Mouse (Mus musculus): ENCODE results near the gene Cmc1. TPM values are rescaled to one million over a fixed set of nuclear protein-coding genes. Genes with fewer than 3 reads are reported as not detected.

Cmc1 gene
- 10 to 100 TPM; 21.5 to 23.0 TPM for total RNA-seq (2021)
- long read RNA-seq, experiment 1, transcript Cmc1-201 (4 exons, 1,169 nt), result major isoform, 8 of 12 reads
- long read RNA-seq, experiment 1, partial matches to known transcripts, result 1 of 12 reads
- long read RNA-seq, experiment 1, other reads (novel, unspliced or antisense), result 2 of 12 reads
- long read RNA-seq, experiment 2, transcript Cmc1-201 (4 exons, 1,169 nt), result major isoform, 13 of 15 reads
- long read RNA-seq, experiment 2, partial matches to known transcripts, result 0 of 15 reads
- long read RNA-seq, experiment 2, other reads (novel, unspliced or antisense), result 2 of 15 reads

DNA sequence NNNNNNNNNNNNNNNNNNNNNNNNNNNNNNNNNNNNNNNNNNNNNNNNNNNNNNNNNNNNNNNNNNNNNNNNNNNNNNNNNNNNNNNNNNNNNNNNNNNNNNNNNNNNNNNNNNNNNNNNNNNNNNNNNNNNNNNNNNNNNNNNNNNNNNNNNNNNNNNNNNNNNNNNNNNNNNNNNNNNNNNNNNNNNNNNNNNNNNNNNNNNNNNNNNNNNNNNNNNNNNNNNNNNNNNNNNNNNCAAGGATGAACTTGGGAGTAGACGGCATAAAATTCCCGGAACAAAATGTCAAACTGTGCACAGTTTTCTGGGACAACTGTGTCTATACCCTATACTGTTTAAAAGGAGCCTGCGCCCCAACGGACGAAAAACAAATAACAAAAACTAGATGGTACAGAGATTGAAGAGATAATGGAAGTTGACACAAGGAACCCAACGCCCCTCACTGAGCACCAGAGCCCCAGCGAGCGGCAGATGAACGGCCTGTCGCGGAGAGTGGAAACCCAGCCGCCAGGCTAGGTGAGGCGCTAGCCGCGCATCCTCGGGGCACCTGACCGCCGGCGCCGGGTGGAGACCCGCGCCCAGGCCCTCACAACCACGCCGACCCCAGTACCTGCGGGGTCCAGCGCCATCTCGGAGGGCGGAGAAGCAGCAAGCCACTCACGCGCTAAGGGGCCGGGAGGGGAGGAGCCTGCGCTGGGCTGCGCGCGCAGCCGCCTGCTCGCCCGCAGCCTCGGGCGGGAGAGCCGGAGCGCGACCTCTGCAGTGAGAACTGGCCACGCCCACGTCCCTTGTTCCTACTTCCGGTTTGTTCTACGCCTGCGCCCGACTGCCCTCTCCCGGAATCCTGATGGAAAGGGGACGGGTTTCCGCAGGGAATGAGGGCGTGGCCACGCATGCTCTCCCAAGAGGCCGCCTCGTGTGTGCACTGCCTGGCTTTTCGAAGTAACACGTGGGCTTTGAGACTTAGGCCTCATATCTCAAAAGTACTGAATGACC is at the start of gene Cmc1:
Gene Cmc1, minus strand, starts transcription at position 771 of the 996 bp plus-strand sequence.
- peak; percentile 98 for DNase-seq (ENCODE audit: low spot score)

DNA sequence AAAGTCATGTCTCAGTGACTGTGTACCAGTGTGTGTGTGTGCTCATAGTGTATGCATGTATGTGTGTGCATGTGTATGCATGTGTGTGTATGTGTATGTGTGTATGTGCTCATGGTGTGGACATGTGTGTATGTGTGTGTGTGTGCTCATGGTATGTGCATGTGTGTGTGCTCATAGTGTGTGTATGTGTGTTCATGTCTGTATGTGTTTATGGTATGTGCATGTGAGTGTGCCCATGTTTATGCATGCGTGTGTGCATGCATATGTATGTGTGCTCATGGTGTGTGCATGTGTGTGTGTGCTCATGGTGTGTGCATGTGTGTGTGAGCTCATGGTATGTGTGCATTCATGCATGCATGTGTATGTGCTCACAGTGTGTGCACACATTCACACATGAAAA is 48.6 kb upstream of the Cmc1 start:
- no peak for DNase-seq (ENCODE audit: low spot score)

DNA sequence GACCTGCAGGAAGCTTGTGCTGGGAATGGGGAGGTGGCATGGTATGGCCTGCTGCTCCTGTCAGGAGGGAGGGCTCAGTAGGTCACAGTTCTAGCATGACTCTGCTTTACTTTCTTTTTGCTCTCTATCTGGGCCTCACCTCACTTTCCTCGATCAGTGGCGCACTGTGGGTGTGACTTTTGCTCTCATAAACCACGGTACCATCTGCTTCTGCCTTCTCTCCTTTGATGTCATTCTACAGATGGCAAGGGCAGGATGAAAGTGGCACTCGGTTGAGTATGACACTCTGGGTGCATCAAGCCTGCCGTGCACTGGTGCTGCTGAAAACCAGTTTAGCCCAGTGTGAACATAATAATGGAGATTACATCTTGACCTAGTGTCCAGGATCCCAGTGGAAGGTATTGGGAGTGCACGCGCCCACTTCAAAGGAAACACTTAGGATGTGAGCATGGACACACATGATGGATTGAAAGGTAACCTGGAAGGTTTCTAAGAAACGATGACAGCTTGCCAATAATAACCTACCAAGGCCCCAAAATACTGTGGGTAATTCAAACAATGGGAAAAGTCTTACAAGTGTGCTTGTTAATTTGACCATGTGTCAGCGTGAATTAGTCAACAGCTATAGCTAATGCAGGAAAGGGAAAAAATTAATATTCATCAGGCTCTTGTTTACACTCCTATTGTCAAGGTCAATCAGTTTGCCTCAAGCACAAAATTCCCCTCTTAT is 46.8 kb upstream of the Cmc1 start:
- DNase-seq (ENCODE audit: low spot score), result no peak

DNA sequence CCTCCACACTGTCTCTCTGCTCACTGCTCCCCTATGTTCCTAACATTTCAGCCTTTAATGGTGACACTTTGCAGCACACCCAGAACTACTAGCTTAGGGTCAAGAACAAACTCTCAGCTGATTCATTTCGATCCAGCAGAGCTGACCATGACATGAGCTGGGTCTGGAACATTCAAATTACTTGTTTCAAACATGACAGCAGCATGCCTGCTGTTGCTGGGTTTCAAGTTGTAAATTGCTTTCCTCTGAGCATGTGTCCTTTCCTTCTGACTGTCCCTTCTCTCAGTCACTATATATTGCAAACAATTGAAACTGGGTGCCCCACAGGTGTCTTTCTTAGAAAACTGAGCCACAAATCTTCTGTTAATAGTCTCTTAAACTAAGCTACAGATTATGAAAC is 43.3 kb upstream of the Cmc1 start:
- DNase-seq (ENCODE audit: low spot score), result no peak

DNA sequence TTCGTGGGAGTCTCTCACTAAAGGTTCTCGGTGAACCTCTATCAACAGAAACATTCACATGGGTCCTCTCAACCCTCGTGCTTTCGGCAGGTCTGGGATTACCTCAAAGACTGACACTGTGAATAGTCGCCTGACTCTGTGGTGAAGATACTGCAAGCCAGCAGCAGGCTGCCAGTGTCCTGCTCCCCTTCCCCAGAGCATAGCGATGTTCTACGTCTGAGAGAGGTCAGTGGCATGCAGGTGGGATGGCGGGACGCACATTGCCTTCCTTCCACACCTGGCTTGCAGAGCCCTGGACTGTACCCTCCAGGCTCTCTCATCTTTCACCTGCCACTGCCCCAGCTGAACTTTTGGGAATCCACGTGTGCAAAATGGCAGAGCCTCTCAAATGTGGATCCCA is 41.3 kb upstream of the Cmc1 start:
- DNase-seq (ENCODE audit: low spot score), result no peak

DNA sequence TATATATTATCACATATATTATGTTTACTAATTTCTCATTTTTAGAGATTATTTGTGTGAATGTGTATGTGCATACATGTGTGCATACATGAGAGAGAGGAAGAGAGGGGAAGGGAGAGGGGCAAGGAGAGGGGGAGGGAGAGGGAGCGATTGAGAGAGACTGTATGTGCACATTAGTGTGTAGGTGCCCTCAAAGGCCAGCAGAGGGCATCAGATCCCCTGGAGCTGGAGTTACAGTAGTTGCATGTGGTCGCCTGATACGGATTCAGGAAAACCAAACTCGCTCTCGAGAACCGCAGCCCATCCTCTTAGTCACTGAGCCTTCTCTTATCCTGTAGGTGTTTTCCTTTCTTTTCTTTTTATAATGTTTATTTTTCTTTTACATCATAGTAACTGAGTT is 38.4 kb upstream of the Cmc1 start:
- no peak for DNase-seq (ENCODE audit: low spot score)

DNA sequence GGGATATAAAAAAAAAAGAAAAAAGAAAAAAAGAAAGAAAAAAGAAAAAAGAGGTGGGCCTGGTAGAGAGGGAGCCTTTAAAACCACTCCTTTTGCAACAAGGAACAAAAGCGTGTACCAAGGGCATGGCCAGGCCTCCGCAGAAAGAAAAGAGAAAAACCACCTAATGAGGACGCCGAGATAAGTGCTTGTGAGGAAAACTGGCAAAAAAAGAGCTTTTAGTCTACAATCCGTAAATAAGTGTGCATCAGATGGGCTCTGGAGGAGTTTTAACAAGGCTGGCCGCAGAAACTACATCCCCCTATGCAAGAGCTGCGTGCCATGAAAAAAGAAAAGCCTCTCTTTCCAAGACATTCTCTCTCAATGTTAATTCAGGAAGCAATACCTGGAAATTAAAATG is 37.4 kb upstream of the Cmc1 start:
- no peak for DNase-seq (ENCODE audit: low spot score)

DNA sequence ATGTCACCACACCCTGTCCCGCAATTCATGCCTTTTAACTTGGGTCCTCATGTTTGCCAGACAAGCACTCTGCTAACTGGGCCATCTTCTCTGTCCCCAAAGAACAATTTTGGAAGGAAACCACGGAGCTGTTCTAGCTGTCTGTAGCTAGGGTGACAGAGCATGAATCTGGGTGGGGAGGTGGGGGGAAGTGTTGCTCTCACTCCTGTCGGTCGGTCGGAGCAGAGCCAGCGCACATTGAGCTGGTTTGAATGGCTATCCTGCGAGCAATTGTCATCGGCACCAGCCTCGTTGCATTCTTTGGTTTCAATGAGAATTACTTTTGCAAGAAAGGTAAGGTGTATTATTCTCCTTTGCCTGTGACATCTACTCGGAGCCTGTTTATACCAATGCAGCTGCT is 36.8 kb upstream of the Cmc1 start:
- DNase-seq (ENCODE audit: low spot score), result no peak

DNA sequence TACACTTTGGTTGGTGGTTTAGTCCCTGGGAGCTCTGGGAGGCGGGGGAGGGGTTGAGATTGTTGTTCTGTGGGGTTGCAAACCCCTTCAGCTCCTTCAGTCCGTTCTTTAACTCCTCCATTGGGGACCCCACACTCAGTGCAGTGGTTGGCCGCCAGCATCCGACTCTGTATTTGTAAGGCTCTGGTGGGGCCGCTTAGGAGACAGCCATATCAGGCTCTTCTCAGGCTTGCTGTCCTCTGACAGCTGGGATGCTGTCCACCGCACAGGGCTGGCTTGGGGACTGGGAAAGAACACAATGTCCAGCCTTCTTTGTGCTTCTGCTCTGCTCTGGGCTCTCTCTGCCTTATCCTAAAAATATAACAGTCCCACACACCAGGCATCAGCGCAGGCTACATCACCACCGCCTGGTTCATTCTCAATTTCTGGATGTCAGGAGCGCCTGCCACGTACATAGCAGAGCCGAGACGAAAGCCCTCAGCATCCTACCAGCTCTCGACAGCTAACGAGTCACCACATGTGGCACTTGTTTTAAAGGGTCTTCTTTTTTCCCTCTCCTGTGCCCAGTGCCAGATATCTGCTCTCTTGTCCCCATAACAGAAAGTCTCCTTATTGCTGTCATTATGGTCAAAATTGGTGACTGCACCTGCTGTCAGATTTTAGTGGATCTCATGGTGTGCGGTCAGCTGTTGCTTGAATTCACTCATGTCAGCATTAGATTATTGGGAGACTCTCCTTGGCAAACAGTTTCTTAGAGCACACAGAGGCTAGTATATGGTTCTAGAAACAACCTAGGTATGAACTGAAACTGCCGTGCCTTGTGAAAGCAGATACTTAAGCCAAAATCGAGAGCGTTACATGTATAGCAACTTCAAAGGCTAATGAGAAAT is 29.4 kb upstream of the Cmc1 start:
- DNase-seq (ENCODE audit: low spot score), result no peak

DNA sequence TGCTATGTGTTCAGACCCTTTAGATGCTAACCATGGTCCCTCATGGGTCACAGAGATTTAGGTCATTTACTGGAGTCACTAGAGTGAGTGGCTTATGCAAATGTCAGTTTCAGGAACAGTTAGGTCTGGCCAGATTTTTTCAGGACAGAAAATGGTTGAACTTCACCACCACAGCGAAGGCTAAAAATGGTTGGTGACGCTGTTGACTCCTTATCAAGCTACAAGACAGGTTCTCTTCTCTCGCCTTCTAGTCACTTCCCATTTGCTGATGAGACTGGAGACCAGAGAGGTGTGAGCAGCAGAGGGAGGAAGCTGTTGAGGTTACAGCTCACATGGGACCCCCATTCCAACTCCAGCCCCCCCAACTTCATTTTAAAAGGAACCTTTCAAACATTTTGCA is 26.7 kb upstream of the Cmc1 start:
- no peak for DNase-seq (ENCODE audit: low spot score)

DNA sequence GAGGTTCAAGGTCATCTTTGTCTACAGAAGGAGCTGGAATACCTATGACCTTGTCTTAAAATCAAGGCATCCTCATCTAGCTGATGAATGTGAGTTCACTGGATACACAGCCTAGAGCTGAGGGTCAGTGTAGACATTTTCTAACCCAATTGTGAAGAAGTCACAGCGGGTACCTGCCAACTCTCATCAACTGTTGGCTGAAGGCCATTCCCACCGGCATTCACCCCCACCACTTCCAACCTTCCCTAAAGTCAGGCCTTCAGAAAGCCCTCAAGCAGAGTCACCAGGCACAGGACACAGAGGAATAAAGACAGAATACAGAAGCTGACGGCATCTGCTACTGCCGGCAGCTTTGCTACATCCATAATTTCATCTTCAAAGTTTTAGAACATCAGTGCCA is 25.4 kb upstream of the Cmc1 start:
- no peak for DNase-seq (ENCODE audit: low spot score)

DNA sequence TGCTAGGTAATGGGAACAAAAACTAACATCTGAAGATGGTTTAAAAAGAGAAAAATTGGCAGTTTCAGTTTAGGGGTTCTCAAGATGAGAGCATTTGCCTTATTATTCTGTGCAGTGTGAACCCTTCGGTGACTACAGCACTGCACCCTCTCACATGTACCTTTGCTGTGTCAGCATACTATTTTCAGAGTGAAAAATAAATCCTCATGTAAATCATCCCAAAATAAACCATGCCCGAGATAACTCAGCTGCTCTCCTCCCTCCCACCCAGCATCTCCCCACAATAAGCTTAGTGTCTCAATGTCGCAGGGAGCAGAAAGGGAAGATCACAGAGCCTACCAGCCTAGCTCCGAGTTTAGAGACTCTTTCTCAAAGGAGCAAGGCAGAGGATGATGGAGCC is 23.1 kb upstream of the Cmc1 start:
- no peak for DNase-seq (ENCODE audit: low spot score)

DNA sequence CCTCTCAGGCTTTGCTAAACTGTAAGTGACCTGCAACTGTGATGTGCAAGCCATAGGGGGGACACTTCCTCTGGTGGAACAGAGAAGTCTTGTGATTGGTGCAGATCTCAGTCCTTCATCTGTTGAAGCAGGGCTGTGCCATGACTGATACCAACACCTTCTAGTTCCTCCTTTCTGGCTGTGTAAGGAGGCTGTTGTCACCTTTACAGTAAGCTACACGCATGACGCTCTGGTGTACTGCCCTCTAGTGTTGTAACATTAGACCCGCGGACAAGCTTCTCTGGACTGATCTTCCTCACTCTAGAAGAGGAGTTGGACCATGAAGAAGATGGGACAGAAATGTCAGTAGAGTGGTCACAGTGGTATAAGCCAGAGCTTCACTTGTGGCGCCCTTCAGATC is 18.6 kb upstream of the Cmc1 start:
- DNase-seq (ENCODE audit: low spot score), result no peak

DNA sequence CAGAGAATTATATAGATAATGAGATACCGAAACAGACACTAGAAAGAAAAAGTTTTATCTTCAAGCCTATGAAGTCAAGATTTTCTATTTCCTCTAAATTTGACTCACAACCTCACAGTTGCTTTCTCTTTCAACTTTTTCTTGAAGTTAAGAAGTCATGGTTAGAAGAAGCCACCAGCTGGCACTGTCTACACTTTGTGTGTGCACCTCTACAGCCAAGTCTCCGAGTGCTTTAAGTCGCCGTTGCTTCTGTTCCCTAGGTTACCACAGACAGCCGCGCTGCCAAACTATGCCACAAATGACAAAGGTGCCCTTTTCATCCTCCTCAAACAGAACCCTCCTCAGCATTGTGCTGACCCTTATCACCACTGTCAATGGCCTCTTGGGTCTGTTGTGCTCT is 17.6 kb upstream of the Cmc1 start:
- DNase-seq (ENCODE audit: low spot score), result no peak

DNA sequence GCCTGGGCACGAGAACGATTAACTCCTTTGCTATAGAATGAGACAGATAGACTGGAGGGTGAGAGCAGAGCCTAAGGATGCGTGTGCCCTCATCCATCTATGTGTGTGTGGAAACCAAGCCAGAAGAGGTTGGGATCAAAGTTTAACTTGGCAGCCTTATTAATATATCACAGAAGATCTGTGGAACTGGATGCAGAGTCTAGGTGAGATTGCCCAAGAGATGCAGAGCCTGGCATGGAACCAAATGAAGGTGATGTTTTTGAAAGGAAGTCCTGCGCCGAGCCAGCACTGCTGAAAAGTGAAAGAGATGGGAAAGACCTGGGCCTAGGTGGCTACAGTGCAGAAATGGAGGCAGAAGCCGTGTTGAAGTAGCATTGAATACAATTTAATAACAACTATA is 11.6 kb upstream of the Cmc1 start:
- DNase-seq (ENCODE audit: low spot score), result no peak

DNA sequence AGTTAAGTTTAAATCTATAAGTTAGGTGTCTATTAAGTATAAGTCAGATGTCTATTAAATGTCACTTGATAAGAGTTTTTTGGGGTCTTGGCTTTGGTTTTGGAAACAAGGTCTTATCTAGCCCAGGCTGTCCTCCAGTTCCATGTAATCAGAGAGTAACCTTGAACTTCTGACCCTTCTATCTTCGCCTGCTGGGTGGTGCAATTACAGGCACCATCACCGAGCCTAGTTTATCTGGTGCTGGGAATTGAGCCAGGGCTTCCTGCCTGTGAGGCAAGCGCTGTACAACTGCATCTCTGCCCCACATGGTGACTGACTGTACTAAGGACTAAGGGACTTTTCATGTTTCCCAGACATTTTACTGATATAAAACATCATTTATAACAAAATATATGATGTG is 10.0 kb upstream of the Cmc1 start:
- no peak for DNase-seq (ENCODE audit: low spot score)

DNA sequence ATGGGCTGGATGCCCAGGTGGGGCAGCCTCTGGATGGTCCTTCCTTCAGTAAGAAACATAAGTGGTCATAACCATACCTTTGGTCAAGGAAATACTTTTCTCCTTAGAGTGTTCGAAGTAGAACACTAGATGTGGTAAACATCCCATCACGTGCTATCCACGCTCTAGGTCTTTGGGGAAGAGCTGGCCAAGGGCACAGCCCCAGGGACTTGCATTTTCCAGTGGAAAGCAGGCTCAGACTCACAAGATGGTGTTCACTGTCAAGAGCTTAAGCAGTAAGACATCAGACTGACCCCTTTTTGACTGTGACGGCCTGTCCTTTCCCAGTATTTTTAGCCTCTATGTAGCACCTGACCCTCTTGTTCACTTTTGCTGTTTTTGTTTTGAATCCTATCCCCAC is 8.2 kb upstream of the Cmc1 start:
- DNase-seq (ENCODE audit: low spot score), result no peak

DNA sequence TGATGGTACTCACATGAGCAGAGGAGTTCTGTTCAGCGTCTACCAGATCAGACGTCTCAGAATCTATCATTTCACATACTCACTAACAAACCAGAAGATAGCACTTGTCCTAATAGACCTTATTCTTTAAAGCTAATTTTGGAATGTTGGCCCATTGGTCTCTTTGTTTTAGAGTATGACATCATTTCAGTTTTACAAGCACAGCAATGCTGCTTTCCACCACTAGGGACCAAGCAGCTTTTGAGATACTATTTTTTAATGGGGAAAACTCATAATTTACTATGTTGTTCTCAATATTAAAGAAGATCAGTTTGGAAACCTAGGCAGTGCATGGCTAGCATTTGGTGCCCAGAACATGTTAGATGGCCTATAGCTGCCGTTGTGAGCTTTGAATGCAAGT is 7.3 kb upstream of the Cmc1 start:
- no peak for DNase-seq (ENCODE audit: low spot score)

DNA sequence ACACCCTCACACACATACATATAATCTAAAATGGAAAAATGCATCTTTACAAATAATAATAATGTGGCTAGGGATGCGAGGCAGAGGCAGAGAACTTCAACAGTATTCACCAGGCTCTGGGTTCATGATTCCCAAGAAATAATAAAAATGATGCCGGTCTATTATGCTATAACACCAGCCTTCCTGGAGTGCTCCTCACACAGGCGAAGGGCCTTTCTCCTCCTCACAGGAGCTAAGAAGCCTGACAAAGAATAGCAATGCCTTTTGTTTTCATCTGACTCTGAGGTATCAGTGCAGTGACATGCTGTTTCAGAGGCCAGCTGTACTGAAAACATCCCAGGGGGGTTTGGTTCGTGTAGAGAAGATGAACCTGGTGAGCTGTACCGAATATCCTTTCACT is 4.7 kb upstream of the Cmc1 start:
- DNase-seq (ENCODE audit: low spot score), result no peak

DNA sequence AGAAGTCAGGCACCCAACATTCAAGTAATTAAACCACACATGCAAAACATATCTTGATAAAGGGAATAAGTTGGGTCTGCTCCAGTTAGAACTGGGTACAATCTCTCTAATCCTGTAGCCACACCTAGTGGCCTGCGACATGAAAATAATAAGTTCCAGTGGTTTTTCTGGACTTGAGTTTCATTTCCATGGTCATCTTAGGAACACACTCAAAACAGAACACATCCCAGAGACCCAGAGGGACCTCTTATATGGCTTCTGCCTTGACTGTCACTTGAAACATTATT is 1.2 kb upstream of the Cmc1 start:
- DNase-seq (ENCODE audit: low spot score), result no peak

DNA sequence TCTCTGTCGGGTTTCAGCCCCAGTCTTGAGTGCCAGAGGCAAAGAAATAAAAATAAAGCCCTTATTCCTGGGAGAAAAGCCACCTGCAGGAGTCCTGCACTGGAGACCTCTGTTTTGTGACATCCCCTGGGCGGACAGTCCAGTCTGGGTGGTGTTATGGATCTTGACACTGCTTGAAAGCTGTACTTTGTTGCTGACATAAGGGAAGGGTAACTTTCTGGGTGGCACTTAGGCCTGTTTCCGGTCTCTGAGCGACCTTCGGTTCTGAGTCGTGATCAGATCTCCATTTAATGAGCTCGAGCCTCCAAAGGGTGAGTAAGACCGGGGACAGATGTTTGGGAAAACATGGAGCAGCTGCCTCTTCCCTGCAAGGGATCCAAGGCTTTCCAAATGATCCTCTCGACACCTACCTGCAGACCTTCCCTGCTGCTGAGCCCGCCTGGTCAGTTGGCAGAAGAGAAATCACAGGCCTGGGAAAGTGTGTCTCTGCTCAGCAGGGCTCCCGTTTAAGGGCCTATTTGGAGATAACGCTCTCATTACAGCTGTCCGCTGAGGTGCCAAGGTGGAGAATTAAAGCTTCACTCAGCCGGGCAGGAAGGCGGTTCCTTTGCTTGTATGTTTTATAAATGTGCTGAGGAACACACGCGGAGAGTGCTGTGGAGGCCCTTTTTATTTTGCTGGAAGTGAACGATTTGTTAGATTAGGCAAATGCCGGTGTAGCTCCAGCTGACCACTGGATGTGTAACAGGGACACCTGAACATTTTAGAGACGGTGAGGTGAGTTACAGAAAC is 648 bp upstream of the Cmc1 start:
- no peak for DNase-seq (ENCODE audit: low spot score)
